Mouse (Mus musculus): ENCODE measurements at regions not wholly inside any gene's neighbourhood (a gene's known extent, or its start where the extent isn't known, plus 50 kb on each side); places are given as distances from the start of the nearest gene placed in this dataset.
"Not testable (repeated sequence)": the region's sequence is repeated elsewhere in the genome, so short reads cannot be mapped to it uniquely, and the experiment has no call there.

DNA sequence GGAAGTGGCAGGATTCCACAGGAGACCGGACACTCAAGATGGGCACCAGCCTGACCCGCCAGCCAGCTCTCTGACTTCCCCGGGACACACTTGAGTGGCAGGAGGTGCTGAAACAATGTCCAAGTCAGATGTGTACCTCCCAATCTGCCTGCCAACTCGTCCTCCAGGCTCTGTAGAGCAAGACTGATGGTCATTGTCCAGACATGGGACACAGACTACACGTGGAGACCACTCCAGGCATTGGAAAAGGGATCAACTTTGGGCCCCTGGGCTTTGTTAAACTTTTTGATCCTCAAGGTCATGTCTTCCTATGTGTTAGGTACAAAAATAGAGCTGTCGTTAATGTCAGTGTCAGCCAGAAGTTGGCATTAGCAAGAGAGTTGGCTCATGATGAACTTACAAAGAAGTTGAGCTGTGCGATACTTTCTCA is 214.6 kb downstream of the 3100002H09Rik start:
- DNase-seq (ENCODE audit: low read depth, low spot score), result no peak

DNA sequence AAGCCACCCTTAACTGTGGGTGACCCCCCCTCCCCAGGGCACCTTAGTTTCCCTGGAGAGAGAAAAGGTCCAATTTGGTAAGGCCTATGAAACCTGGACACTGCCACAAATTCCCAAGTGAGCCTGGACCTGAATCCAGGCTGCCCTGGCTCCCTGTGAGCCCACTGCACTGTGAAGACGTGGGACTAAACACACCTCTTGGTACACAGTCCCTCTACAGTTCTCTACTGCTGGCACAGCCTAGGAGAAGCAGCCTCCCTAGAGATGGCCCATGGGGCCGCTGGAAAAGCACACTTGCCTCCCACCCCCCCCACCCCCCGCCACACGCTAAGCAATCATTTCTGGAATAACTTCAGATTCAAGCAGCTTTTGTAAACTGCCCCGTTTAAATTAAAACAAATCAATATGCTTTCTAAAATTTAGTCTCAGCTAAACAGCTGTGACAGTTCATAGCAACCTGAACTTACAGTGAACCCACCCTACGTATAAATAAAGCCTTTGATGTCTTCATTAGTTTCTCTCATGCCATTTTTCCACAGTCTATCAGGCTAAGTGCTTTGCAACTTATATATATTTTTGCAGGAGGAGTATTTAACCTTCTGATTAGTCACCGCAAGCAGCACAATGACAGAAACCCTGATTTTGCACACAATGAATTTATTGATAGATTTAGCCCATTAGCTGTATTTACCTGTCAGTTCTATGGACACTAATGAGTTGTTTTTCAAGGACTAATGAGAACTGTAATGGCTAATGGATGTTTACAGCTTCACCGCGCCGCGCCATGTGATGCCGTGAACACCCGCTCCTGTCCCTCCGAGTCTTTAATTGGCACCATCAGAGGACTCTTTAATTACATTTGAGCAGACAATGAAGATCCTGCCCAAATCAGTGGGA is 215.3 kb downstream of the 3100002H09Rik start:
- no peak for DNase-seq (ENCODE audit: low read depth, low spot score)

DNA sequence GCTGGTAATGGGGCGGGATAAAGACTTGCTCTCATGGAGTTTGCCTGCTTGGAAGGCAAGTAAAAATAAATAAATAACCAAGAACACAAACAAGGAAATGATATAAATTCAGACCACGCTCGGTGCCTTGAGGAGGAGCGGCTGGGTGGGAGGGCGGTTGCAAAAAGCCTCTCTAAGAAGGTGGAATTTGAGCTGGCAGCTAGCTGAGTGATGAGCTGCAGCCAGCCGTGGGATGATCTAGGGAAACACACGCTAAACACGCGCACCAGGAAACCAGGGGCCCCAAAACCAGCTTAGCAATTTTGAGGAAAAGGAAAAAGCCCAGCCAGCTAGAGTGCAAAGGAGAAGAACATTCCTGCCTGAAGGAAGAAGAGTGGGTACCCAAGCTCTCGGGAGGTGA is 217.0 kb downstream of the 3100002H09Rik start:
- no peak for DNase-seq (ENCODE audit: low read depth, low spot score)

GRCm38 (mm10) chr4:124389067-124389466 is 221.5 kb downstream of the 3100002H09Rik start:
- no peak for DNase-seq (ENCODE audit: low read depth, low spot score)

GRCm38 (mm10) chr4:124385106-124386055 is 225.2 kb downstream of the 3100002H09Rik start:
- DNase-seq (ENCODE audit: low read depth, low spot score), result no peak

DNA sequence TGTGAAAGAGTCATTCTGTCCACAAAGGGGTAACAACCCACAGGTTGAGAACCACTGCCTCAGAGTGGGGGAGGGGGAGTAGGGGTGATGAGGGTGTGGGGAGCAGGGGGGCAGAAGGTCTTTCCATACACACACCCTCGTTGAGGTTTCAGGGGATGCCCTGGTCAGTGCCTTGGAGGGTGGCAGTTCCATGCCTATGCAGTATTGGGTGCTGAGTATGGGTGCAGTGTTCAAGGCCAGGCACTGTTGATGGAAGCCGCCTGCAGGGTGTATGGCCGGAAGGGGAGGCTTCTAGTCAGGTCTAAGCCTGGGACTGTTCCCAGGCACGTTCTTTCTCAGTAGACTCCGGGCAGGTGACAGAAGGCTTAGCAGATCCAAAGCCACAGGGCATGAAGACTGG is 234.1 kb downstream of the 3100002H09Rik start:
- no peak for DNase-seq (ENCODE audit: low read depth, low spot score)

GRCm38 (mm10) chr4:124375581-124375980 is 235.0 kb downstream of the 3100002H09Rik start:
- no peak for DNase-seq (ENCODE audit: low read depth, low spot score)

DNA sequence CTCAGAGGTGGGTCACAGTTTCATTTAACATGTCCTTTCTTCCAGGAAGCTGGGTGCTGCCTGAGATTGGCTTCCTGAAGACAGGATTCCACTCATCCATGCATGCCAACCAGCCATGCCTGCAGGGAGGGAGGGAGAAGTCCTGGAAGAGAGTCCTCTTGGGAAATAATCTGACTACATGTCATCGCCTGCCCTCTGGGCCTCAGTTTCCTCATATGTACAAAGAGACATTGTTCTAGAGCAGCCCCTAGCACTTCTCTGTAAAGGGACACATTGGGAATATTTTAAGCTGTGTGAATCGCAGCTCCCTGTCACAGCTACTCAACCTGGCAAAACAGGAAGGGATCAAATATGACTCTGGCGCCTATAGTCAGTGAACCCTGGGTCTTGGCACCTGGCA is 241.8 kb downstream of the 3100002H09Rik start:
- no peak for DNase-seq (ENCODE audit: low read depth, low spot score)

DNA sequence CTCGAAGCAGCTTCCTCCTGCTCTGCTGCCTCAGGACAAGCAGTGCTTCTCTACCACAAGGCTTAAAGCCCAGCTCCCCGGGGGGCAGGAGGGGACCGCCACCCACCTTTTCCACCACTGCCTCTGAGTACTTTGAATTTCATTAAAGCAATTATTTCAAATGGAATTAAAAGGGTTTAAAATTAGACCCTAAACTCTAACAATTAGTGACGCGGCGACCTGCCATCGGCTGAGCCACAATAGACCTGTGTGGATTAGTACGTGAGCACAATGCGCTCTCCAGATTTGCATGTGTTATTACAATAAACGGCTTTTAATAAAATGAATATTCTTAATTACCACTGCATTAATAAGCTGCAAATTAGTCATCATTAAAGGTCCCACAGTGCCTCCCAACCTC is 242.5 kb downstream of the 3100002H09Rik start:
- DNase-seq (ENCODE audit: low read depth, low spot score), result no peak

- DNase-seq (ENCODE audit: low read depth, low spot score), result no peak
Observed at GRCm38 (mm10) chr4:124360578-124360908, 250.1 kb downstream of the 3100002H09Rik start.

GRCm38 (mm10) chr4:124359707-124360577 is 250.7 kb downstream of the 3100002H09Rik start:
- no peak for DNase-seq (ENCODE audit: low read depth, low spot score)

DNA sequence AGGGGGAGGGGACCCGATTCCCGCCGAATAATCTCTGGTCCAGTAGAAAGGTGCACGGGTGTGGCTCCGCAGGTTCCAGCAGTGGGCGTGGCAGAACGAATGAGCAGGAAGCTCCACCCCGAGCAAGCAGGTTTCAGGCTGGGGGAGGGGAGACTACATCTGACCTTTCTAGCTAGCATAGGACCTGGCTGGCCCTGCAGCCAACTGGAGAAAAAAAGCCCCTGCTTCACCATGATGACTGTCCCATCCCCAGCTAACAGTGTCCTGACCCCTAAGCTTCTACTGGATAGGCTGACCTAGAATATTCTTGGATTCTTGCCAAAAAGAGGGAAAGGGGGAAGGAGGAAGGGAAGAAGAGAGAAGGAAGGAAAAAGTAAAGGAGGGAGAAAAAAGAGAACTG is 252.1 kb downstream of the 3100002H09Rik start:
- not testable (repeated sequence) for DNase-seq (ENCODE audit: low read depth, low spot score)

GRCm38 (mm10) chr4:124350361-124350760 is 260.2 kb downstream of the 3100002H09Rik start:
- DNase-seq (ENCODE audit: low read depth, low spot score), result no peak

GRCm38 (mm10) chr4:124349610-124350295 is 260.9 kb downstream of the 3100002H09Rik start:
- DNase-seq (ENCODE audit: low read depth, low spot score), result no peak

- peak; percentile 31 for DNase-seq (ENCODE audit: low read depth, low spot score)
Observed at GRCm38 (mm10) chr4:124349055-124349454, 261.5 kb downstream of the 3100002H09Rik start.

GRCm38 (mm10) chr4:124340073-124340472 is 270.5 kb downstream of the 3100002H09Rik start:
- no peak for DNase-seq (ENCODE audit: low read depth, low spot score)

DNA sequence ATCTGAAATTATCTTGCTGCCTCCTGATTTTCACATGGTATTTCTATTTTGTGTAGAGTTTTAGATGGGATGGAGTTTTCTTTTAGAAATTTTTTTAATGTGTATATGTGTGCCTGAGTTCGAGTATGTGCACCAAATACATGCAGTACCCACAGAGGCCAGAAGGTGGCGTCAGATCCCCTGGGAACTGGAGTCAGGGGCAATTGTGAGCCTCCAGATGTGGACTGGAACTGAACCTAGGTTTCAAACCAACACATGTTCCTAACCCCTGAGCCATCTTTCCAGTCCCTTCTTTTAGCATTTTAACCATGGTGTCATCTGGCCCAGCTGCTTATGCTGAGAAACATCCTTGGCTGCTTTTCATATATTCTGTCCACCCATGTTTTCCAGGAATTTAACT is 274.9 kb downstream of the 3100002H09Rik start:
- no peak for DNase-seq (ENCODE audit: low read depth, low spot score)

DNA sequence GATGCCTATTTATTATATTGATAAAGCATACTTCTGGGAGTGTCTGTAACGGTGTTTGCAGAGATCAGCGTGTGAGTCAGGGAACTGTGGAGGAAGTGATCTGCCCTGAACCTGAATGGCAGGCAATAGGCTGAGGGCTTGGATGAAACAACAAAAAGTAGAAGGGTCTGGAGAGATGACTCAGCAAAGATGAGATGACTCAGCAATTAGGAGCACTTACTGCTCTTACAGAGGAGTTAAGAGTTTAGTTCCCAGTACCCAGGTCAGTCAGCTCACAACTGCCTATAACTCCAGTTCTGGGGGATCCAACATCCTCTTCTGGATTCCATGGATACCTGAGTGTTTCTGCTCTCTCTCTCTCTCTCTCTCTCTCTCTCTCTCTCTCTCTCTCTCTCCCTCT is 277.6 kb downstream of the 3100002H09Rik start:
- DNase-seq (ENCODE audit: low read depth, low spot score), result no peak

- no peak for DNase-seq (ENCODE audit: low read depth, low spot score)
Observed at GRCm38 (mm10) chr4:124332416-124332815, 278.2 kb downstream of the 3100002H09Rik start.

GRCm38 (mm10) chr4:124329107-124329771 is 281.4 kb downstream of the 3100002H09Rik start:
- no peak for DNase-seq (ENCODE audit: low read depth, low spot score)

Measured in mesoderm, embryonic 11.5 days (tissue).